ENCODE assay signal across 8 mouse cellular contexts in the genomic region with DNA sequence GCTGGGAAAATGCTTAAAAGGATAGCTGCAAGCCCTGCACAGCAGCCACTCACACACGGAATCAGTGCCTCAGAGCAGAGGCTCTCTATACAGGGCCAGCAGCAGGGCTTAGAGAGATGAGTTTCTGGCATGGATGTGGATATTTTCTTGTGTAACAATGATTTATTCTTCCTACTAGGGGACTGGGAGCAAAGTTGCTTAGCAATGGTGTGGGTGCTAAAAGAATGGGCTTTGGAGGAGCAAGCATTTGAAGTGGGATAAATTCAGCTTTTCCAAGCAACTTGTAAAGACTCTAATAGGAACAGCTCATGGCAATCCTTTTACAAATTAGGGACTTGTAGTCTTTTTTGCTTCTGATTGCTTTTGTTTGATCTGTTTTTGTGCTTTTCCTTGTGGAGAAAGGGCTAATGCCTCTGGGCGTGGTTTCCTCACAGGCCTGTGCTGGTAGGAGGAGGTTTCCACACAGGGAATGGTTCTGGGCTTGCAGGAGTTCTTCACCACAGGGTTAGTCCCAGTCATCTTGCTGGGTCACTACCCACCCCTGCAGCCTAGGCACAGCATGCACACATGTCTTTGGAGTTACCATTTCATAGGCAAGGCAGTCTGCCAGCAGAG. TPM values are rescaled to one million over a fixed set of nuclear protein-coding genes. Genes with fewer than 3 reads are reported as not detected.
DNase-seq lines count a peak whose midpoint lies in the region; ATAC-seq lines count a peak whose summit lies in the region.

No protein-coding gene starts in this region.

- H3K27me3 ChIP-seq in kidney, embryonic 14.5 days (ENCODE audit: control insufficient read depth, insufficient read depth, low read length), result no peaks in the 10 kb centered on the region
- no peaks in the 10 kb centered on the region for H3K27me3 ChIP-seq in heart, embryonic 11.5 days (ENCODE audit: control insufficient read depth, insufficient read depth, low read length)

- peak overlapping the region; percentile 23; the same call in 1 of the 2 replicates for H3K9ac ChIP-seq in kidney, embryonic 14.5 days (ENCODE audit: low read depth, low read length)
- 0 out of 2 replicates have a peak overlapping the region, but pooled peaks have one; percentile 34 for H3K9ac ChIP-seq in heart, embryonic 11.5 days (ENCODE audit: low read depth, low read length)

- peak overlapping the region; percentile 48 for H3K27ac ChIP-seq in kidney, embryonic 14.5 days (ENCODE audit: low read depth, low read length)
- peak overlapping the region; percentile 70 for H3K27ac ChIP-seq in heart, embryonic 11.5 days (ENCODE audit: low read depth, low read length)

- H3K4me1 ChIP-seq in kidney, embryonic 14.5 days (ENCODE audit: control insufficient read depth, insufficient read depth, low read length), result peaks cover 16% of the 10 kb centered on the region
- H3K4me1 ChIP-seq in heart, embryonic 11.5 days (ENCODE audit: control insufficient read depth, insufficient read depth, low read length), result peaks cover 12% of the 10 kb centered on the region; the same call in 1 of the 2 replicates

- H3K4me3 ChIP-seq in kidney, embryonic 14.5 days (ENCODE audit: low read length), result no peak overlapping the region
- no peak overlapping the region for H3K4me3 ChIP-seq in heart, embryonic 11.5 days (ENCODE audit: low read depth, low read length)

- H3K36me3 ChIP-seq in kidney, embryonic 14.5 days (ENCODE audit: control insufficient read depth, insufficient read depth, low read length), result no peaks in the 10 kb centered on the region
- H3K36me3 ChIP-seq in heart, embryonic 11.5 days (ENCODE audit: control insufficient read depth, insufficient read depth, low read length), result no peaks in the 10 kb centered on the region

- no peaks in the 10 kb centered on the region for H3K9me3 ChIP-seq in kidney, embryonic 14.5 days (ENCODE audit: control insufficient read depth, low read length)
- no peaks in the 10 kb centered on the region for H3K9me3 ChIP-seq in heart, embryonic 11.5 days (replicated peaks; ENCODE audit: control insufficient read depth, low read length)

- WGBS in kidney, embryonic 14.5 days, result 52% methylated on average over 2 of the region's 2 CpGs
- WGBS in heart, embryonic 11.5 days (ENCODE audit: insufficient replicate concordance), result 57% methylated on average over 2 of the region's 2 CpGs

- ATAC-seq in kidney, embryonic 14.5 days (ENCODE audit: low FRiP score, low TSS enrichment), result peak; percentile 60; the same call in 1 of the 2 replicates
- no peak for ATAC-seq in heart, embryonic 11.5 days (replicated peaks; ENCODE audit: insufficient number of reproducible peaks, low FRiP score, low TSS enrichment)

- no peak overlapping the region; the same call in 1 of the 2 replicates for H3K4me2 ChIP-seq in kidney, embryonic 14.5 days (replicated peaks; ENCODE audit: low read depth, low read length)
- no peak overlapping the region for H3K4me2 ChIP-seq in heart, embryonic 11.5 days

- DNase-seq in kidney, adult 18-20 months, result no peak
- peak; percentile 36 for DNase-seq in R1 (ENCODE audit: low read depth, low spot score)
- DNase-seq in lung, postnatal 10 days, result peak; percentile 54
- no peak for DNase-seq in retina, postnatal 1 day
- DNase-seq in cerebellum, postnatal 25 days, result no peak
- no peak for DNase-seq in ovary, postnatal 36 days (ENCODE audit: low spot score)

RNA-seq across cellular contexts. Expression of a gene that starts 16.4 kb away (rescaled TPM):
- polyA plus RNA-seq in kidney, embryonic 14.5 days (2014; fragmentation: Nextera tagmentation; extraction: Ambion mirVana), result 15.7 and 30.3 TPM in 2 replicates
- polyA plus RNA-seq in heart, embryonic 11.5 days (2014; fragmentation: Nextera tagmentation; extraction: Ambion mirVana), result 14.4 and 18.8 TPM in 2 replicates

Comparison
In these comparisons a context has a peak if more than half of its experiments do, and no peak if none do; other contexts are left out.
1. DNase-seq: peak in R1 (single experiment) and lung, postnatal 10 days (single experiment); none in kidney, adult 18-20 months (single experiment), retina, postnatal 1 day (single experiment), cerebellum, postnatal 25 days (0 of 2) and ovary, postnatal 36 days (single experiment).